Mouse (Mus musculus) stomach, postnatal 0 days (tissue): Measurements from ENCODE around the gene Ptov1.

Source experiments
- CTCF ChIP-seq: IDR thresholded peaks from 2 replicates; pipeline ENCODE4 v1.5.1; 2016; ENCODE audit warnings: antibody characterized with exemption, low read depth, mild to moderate bottlenecking, moderate library complexity
- EP300 ChIP-seq: optimal IDR thresholded peaks from 2 replicates; pipeline ENCODE3; 2016; ENCODE audit warnings: antibody characterized with exemption

- TF ChIP-seq EP300: no peak
- no peak for TF ChIP-seq CTCF
Observed at GRCm38 (mm10) chr7:44839171-44839490, 30.5 kb downstream of the Ptov1 start.
